Mouse (Mus musculus): ENCODE results near the gene Padi4. TPM values are rescaled to one million over a fixed set of nuclear protein-coding genes. Genes with fewer than 3 reads are reported as not detected.

Gene Padi4
- polyA plus RNA-seq, 1 experiment from 2014 or later: 0.19 TPM

DNA sequence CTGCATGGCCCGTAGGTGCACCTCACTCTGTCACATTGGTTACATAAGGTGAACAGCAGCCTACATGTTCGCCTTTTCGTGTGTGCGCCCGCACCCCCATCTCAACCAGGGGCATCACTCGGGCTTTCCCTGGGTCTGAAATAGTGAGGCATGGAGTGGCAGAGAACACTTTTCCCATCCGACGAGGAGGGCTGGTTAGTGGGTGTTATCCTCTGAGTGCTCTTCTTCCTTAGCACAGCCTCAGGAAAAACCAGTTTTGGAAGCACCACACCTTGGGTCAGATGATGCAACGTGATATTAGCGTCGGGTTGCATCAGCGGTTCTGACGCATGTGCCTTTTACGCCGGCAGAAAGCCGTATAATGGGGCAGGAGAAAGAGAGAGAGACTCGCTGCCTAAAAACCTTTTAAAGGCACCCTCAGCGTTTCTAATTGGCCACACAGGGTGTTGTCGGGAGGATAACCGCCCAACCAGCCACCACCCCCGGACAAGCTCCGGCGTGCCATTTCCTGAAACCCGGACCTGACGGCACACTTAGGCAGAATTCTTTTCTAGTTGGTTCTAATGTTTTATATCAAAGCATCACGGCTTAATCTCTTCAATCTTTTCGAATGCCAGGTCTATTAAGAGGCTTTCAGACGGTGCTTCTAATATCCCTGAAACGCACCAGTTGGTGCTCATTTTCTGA, 74.5 kb downstream of the Padi4 start:
- H3K27me3 ChIP-seq: peaks cover 30% of the 10 kb centered on the region
- no peaks in the 10 kb centered on the region for H3K9me3 ChIP-seq
- 5% methylated on average over 29 of the region's 29 CpGs for WGBS
- peak overlapping the region; percentile 85 for H3K4me2 ChIP-seq (replicated peaks)
- ATAC-seq: no peak
- H3K27ac ChIP-seq: no peak overlapping the region
- peaks cover 4% of the 10 kb centered on the region; the same call in 1 of the 2 replicates for H3K36me3 ChIP-seq
- H3K4me1 ChIP-seq (replicated peaks): peaks cover 35% of the 10 kb centered on the region
- peak overlapping the region; percentile 28; the same call in 1 of the 2 replicates for H3K9ac ChIP-seq (replicated peaks)
- H3K4me3 ChIP-seq (replicated peaks): peak overlapping the region; percentile 89

Small RNA genes within 50 kb of the gene (microRNA-seq; reads per million reads assigned to microRNA genes)
- gene Gm25951: not detected

Other genes starting within 250 kb of the Padi4 start
- 27.7 and 28.3 TPM in 2 replicates for gene Arhgef10l, start 108.2 kb downstream of the Padi4 start, polyA plus RNA-seq (2015; fragmentation: Nextera tagmentation; extraction: Ambion mirVana)
- 23.6 and 26.3 TPM in 2 replicates for gene Rcc2, start 73.7 kb downstream of the Padi4 start, polyA plus RNA-seq (2015; fragmentation: Nextera tagmentation; extraction: Ambion mirVana)
- 0.08 TPM in 1 of 2 replicates, not detected in the other for gene Padi6, start 31.6 kb downstream of the Padi4 start, polyA plus RNA-seq (2015; fragmentation: Nextera tagmentation; extraction: Ambion mirVana)
- gene Padi3, start 36.4 kb upstream of the Padi4 start, polyA plus RNA-seq (2015; fragmentation: Nextera tagmentation; extraction: Ambion mirVana): 0.05 TPM in 1 of 2 replicates, not detected in the other
- gene Padi1, start 71.5 kb upstream of the Padi4 start, polyA plus RNA-seq (2015; fragmentation: Nextera tagmentation; extraction: Ambion mirVana): not detected in 2 replicates
- gene Padi2, start 132.1 kb upstream of the Padi4 start, polyA plus RNA-seq (2015; fragmentation: Nextera tagmentation; extraction: Ambion mirVana): 0.93 TPM in 2 replicates
- 457 and 464 TPM in 2 replicates for gene Sdhb, start 187.0 kb upstream of the Padi4 start, polyA plus RNA-seq (2015; fragmentation: Nextera tagmentation; extraction: Ambion mirVana)
- 118 and 127 TPM in 2 replicates for gene Atp13a2, start 212.6 kb upstream of the Padi4 start, polyA plus RNA-seq (2015; fragmentation: Nextera tagmentation; extraction: Ambion mirVana)
- gene Mfap2, start 236.2 kb upstream of the Padi4 start, polyA plus RNA-seq (2015; fragmentation: Nextera tagmentation; extraction: Ambion mirVana): 181 and 207 TPM in 2 replicates

Measured in midbrain, embryonic 13.5 days (tissue).